ENCODE assay signal across 32 mouse cellular contexts in the genomic region with DNA sequence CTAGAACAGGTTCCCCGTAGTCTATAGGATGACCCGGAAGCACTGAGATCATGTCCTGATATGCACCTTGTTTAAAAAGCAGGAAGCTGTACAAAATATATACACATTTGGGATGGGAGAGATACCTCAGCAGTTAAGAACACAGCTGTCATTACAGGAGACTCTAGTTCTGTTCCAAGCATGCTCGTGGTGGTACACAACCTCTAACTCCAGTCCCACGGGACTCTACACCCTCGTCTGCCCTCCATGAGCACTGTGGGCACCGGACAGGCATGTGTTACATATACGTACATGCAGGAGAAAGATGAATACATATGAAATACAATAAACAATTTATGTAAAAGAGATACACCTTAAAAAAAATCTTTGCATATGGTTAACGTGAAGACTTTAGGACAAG. TPM values are rescaled to one million over a fixed set of nuclear protein-coding genes. Genes with fewer than 3 reads are reported as not detected.
DNase-seq lines count a peak whose midpoint lies in the region; TF ChIP-seq lines count a peak whose summit lies in the region.
"Had no signal": no experiment of that assay in that cellular context is flagged by ENCODE, and none has a peak within 500 bp of the region (broad histone marks: within the 10 kb centered on the region; RNA-seq: fewer than 3 reads in every experiment).

No protein-coding gene starts in this region.

- H3K9me3 ChIP-seq in heart, embryonic 10.5 days = no peaks in the 10 kb centered on the region
- H3K9me3 ChIP-seq: embryonic facial prominence, embryonic 13.5 days; heart, embryonic 15.5 days; hindbrain, embryonic 13.5 days had no signal

- no peak for TF ChIP-seq CTCF in bone marrow, adult 2 months (IDR thresholded peaks at IDR 0.05; ENCODE audit: control insufficient read depth, insufficient read depth, low read length)

- 70% methylated on average over 8 of the region's 8 CpGs for WGBS in heart, embryonic 10.5 days
- WGBS in bone marrow, adult 2 months = 59% methylated on average over 8 of the region's 8 CpGs

- no peaks in the 10 kb centered on the region for H3K36me3 ChIP-seq in heart, embryonic 10.5 days
- H3K36me3 ChIP-seq: embryonic facial prominence, embryonic 10.5 days; embryonic facial prominence, embryonic 13.5 days; forebrain, embryonic 10.5 days; heart, embryonic 12.5 days; heart, embryonic 15.5 days; hindbrain, embryonic 10.5 days; hindbrain, embryonic 13.5 days had no signal

- peaks cover 7% of the 10 kb centered on the region; the same call in 1 of the 2 replicates for H3K4me1 ChIP-seq in heart, embryonic 10.5 days
- no peaks in the 10 kb centered on the region; the same call in 1 of the 2 replicates for H3K4me1 ChIP-seq in bone marrow, adult 2 months (ENCODE audit: control insufficient read depth, insufficient read depth, low read length)

- no peak for TF ChIP-seq POLR2A in bone marrow, adult 2 months (IDR thresholded peaks at IDR 0.05; ENCODE audit: borderline replicate concordance, control insufficient read depth, low read depth, low read length)

- no peak overlapping the region for H3K4me3 ChIP-seq in heart, embryonic 10.5 days
- H3K4me3 ChIP-seq in bone marrow, adult 2 months (replicated peaks; ENCODE audit: control insufficient read depth, low read depth, low read length) = peak overlapping the region; percentile 46
- H3K4me3 ChIP-seq: embryonic facial prominence, embryonic 10.5 days; embryonic facial prominence, embryonic 13.5 days; erythroblast, embryonic 14.5 days; forebrain, embryonic 10.5 days; forebrain, embryonic 13.5 days; heart, embryonic 12.5 days; heart, embryonic 15.5 days; hindbrain, embryonic 10.5 days; hindbrain, embryonic 13.5 days had no signal

- peak; percentile 46 for DNase-seq in heart, adult 11 months
- DNase-seq in heart, embryonic 10.5 days (ENCODE audit: low spot score) = no peak
- peak; percentile 23 for DNase-seq in testis, postnatal 10 days (ENCODE audit: low spot score)
- DNase-seq in testis, postnatal 14 days (ENCODE audit: low spot score) = no peak
- no peak for DNase-seq in kidney, adult 18-20 months
- no peak for DNase-seq in cerebellum, adult 18-20 months
- DNase-seq: adrenal gland, adult 2 months; adrenal gland, postnatal 14 days; B cell, adult 2 months; cerebellum, adult 11-12 months; cerebellum, adult 9-10 months; cerebellum, postnatal 25 days; embryo, embryonic 11 days; gastrocnemius, postnatal 10 days; gastrocnemius, postnatal 36 days; heart, postnatal 10 days; heart, postnatal 36 days had no signal

- no peak overlapping the region for H3K27ac ChIP-seq in heart, embryonic 10.5 days
- H3K27ac ChIP-seq in bone marrow, adult 2 months (ENCODE audit: control insufficient read depth, insufficient read depth, low read depth, low read length, poor library complexity) = no peak overlapping the region
- H3K27ac ChIP-seq: embryonic facial prominence, embryonic 10.5 days; embryonic facial prominence, embryonic 13.5 days; forebrain, embryonic 10.5 days; forebrain, embryonic 13.5 days; heart, embryonic 15.5 days; hindbrain, embryonic 10.5 days; hindbrain, embryonic 13.5 days had no signal

- peaks cover 61% of the 10 kb centered on the region for H3K27me3 ChIP-seq in heart, embryonic 10.5 days (ENCODE audit: insufficient read depth, poor library complexity, severe bottlenecking)

RNA-seq across cellular contexts. Expression of gene Ikzf3, which starts 3.3 kb away (rescaled TPM):
- polyA plus RNA-seq in heart, embryonic 10.5 days (2016; fragmentation: Nextera tagmentation; extraction: Ambion mirVana) = 0.04 and 0.22 TPM in 2 replicates
- polyA plus RNA-seq in bone marrow, adult 2 months (2011; ENCODE audit: insufficient read depth, insufficient read length, low replicate concordance, missing spikeins) = 13.3 and 41.7 TPM in 2 replicates
- polyA plus RNA-seq: erythroblast, embryonic 14.5 days; forebrain, embryonic 13.5 days; forebrain, embryonic 16.5 days had no signal

RNA-seq across cellular contexts. Expression of gene Zpbp2, which starts 8.3 kb away (rescaled TPM):
- polyA plus RNA-seq in heart, embryonic 10.5 days (2016; fragmentation: Nextera tagmentation; extraction: Ambion mirVana) = 0.21 and 0.65 TPM in 2 replicates
- 2.2 and 6.5 TPM in 2 replicates for polyA plus RNA-seq in bone marrow, adult 2 months (2011; ENCODE audit: insufficient read depth, insufficient read length, low replicate concordance, missing spikeins)
- polyA plus RNA-seq: embryonic facial prominence, embryonic 13.5 days; forebrain, embryonic 13.5 days; forebrain, embryonic 16.5 days; hindbrain, embryonic 13.5 days had no signal

RNA-seq across cellular contexts. Expression of gene Ormdl3, which starts 44.6 kb away (rescaled TPM):
- 56.1 and 61.0 TPM in 2 replicates for polyA plus RNA-seq in heart, embryonic 10.5 days (2016; fragmentation: Nextera tagmentation; extraction: Ambion mirVana)
- polyA plus RNA-seq in bone marrow, adult 2 months (2011; ENCODE audit: insufficient read depth, insufficient read length, low replicate concordance, missing spikeins) = 41.1 and 41.2 TPM in 2 replicates

RNA-seq across cellular contexts. Expression of gene Lrrc3c, which starts 55.5 kb away (rescaled TPM):
- polyA plus RNA-seq in heart, embryonic 10.5 days (2016; fragmentation: Nextera tagmentation; extraction: Ambion mirVana) = not detected in 2 replicates
- polyA plus RNA-seq in bone marrow, adult 2 months (2011; ENCODE audit: insufficient read depth, insufficient read length, low replicate concordance, missing spikeins) = not detected in 2 replicates
- polyA plus RNA-seq: adrenal gland, adult 2 months; brain, embryonic 14.5 days; cortical plate, adult 2 months; embryonic facial prominence, embryonic 10.5 days; embryonic facial prominence, embryonic 13.5 days; erythroblast, embryonic 14.5 days; forebrain, embryonic 10.5 days; forebrain, embryonic 13.5 days; forebrain, embryonic 16.5 days; heart, embryonic 12.5 days; heart, embryonic 15.5 days; hindbrain, embryonic 10.5 days; hindbrain, embryonic 13.5 days; hindbrain, embryonic 16.5 days; inflammation-experienced regulatory T-cells, adult 6 months had no signal

Comparison
In these comparisons a context has a peak if more than half of its experiments do, and no peak if none do; other contexts are left out.
1. DNase-seq: peak in heart, adult 11 months (single experiment) and testis, postnatal 10 days (single experiment); none in heart, embryonic 10.5 days (single experiment), testis, postnatal 14 days (single experiment), kidney, adult 18-20 months (single experiment) and cerebellum, adult 18-20 months (0 of 2).
2. RNA of gene Ikzf3, which starts 3.3 kb away (polyA plus RNA-seq): 13.3 to 41.7 TPM in bone marrow, adult 2 months; 0.04 to 0.22 TPM in heart, embryonic 10.5 days; every median in the first group is over 10 times any median in the second.